Mouse (Mus musculus) erythroblast, adult 5-6 weeks (primary cell): Measurements from ENCODE around the gene Prf1. TPM values are rescaled to one million over a fixed set of nuclear protein-coding genes. Genes with fewer than 3 reads are reported as not detected.

Experiments used
- ATAC-seq: replicated peaks from 2 replicates; pipeline ENCODE4 v1.8.0; 2016; ENCODE audit warnings: moderate number of reproducible peaks, mild to moderate bottlenecking, moderate TSS enrichment, inconsistent platforms; ENCODE audit not compliant: poor library complexity, low FRiP score, severe bottlenecking
- total RNA-seq, 2 experiments: library from RNA; stranded (forward) in 1 of 2; stranded (reverse) in 1 of 2; fragments of 150-400 nt in 1 of 2; fragments of 200-764, 138-1000 nt in 1 of 2; gene quantifications; 2 replicates each; pipeline versions ENCODE4 v1.2.3 to v1.2.4; 2015 to 2017; ENCODE audit warnings: low replicate concordance in 2 of 2

Prf1 gene
- total RNA-seq, 2 experiments from 2014 or later, result not detected

DNA sequence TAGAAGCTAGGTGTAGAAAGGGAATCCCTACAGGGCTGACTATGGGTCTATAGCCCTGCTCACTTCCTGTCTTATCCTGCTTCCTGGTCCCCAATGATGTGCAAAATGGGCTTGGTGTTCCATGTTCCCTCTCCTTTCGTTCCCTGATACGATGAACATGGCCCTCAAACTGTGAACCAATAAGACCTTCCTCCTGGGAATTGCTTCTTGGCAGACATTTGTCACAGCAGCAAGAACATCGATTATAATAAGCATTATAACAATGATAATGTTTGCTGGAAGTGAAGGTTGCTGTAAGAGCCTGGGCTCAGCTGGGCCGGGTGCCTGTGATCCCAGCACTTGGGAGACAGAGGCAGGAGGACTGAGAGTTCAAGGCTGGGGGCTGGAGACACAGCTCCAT lies 13.3 kb upstream of the Prf1 start:
- ATAC-seq, result no peak

DNA sequence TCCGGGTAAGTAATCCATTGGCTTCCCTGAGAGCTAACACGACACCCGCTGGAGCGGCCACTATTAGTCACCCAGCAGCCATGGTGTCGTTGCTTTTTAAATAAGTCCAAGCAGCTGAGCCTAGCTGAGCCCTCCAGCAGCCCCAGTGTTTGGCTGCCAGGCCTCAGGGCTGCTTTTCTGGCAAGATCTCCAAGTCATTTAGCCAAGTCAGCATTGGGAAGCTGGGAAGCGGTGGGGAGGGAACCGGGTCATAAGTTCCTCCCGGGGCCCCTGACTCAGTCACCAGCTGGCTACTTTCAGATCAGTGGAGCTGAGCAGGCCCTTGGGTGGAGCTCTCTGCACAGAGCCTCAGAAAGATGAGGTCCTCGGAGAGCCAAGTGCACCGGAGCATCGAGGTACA lies 12.4 kb upstream of the Prf1 start:
- ATAC-seq, result no peak

DNA sequence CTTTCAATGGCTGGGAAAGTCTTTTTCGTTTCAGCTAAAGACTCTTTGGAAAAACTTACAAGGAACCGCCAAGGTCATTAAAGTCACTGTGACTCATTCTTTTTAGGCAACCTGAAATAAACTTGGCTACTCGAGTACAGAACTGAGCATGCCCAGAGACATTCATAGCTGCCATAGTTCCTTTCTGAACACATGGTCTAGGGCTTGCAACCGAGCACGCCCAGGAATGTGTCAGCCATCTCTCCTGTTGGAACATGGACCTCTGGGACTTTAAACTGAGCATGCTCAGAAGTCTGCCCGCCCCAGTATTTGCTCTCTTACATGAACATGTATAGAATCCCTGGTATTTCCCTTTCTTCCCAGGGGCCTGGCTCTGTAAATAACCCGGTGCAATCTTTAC lies 11.4 kb upstream of the Prf1 start:
- ATAC-seq, result no peak

DNA sequence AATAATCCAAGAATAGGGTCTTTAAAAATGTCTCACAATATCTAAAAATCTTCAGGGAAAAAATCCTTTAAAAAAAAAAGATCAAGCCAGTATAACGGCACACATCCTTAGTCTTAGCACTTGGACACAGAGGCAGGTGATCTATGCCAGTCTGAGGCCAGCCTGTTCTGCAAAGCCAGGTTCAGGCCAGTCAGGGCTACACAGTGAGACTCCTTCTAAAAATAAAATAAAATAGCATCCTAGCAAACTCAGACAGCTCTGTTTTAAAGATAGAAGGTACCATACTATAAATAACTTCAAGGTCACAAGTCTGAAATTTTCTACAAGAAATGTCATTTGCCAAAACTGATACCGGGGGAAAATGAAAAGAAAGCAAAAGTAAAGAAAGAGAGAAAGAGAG lies 7.6 kb upstream of the Prf1 start:
- ATAC-seq, result no peak

DNA sequence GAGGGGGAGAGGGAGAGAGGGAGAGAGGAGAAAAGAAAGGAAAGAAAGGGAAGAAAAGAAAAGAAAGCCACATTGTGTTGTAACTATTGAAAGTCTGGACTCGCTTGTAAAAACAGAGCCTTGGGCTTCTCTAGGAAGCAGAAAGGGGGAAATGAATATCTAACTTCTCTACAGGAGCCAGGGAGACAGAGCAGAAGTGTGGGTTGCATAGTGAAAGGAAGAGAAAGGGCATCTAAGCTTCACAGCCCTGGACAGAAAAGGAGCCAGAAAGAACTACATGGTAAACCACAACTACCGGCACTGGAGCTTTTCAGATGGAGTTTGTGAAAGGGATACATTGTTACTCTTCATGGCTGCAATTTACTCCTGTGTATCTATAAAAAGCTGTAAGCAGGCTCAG lies 7.2 kb upstream of the Prf1 start:
- ATAC-seq, result no peak

DNA sequence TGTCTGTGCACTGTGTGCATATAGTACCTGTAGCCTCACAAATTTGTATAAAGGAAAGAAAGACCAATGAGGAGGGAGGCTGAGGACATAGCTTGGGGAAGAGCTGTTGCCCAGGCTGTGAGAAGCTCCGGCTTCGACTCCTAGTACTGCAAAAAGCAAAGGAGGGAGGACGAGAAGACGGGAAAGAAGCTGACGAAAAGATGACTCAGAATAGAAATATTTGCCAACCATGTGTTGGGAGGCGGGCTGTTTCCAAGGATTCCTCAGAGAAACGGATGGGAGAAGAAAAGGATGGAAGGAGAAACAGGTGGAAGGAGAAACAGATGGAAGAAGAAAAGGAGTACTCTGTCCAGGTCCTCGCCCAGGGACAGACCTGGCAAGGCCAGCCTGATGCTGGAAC lies 3.4 kb upstream of the Prf1 start:
- no peak for ATAC-seq

DNA sequence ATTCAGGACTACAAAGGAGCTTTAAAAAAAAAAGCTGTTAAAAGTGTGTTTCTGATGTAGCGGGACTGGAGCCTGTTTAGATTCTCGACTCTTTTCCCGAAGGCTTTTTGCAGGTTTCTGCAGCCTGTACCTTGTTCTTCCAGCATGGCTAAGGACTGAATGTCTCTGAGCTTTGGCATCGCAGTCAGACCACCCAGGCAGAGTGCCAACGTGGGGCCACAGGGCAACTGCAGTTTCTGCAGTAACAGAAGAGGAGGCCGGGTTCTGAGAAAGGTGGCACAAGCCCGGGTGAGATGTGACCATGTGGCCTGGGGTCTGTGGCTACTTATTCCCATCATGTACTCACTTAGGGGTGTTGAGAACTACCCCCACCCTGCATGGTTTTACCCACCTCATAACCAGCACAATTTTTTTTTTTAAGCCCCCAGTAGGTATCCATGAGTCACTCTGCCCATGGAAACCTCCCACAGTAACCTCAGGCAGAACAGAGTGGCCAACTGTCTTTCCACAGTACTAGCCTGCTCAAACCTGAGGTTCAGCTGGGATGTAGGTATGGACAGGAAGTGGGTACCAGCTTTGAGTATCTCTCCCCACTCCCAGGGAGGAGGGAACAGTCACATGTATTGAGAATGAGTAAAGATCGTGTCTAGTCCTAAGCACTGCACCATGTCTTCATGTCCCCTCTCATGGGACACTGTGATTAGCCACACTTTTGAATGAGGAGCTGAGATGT lies 754 bp upstream of the Prf1 start:
- ATAC-seq, result no peak

DNA sequence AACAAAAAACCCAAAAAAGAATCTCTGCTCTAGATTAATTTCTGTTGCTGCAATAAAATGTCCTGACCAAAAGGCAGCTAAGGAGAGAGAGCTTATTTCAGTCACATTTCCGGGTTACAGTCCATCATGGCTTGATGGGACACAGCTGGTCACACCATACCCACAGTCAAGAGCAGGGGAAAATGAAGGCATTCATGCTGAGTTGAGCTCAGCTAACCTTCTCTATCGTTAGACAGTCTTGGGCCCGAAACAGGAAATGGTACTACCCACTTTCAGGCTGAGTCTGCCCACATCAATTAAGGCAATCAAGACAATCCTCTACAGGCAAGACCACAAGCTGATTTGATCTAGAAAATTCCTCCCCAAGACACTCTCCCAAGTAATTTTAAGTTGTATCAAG lies 3.4 kb downstream of the Prf1 start:
- ATAC-seq, result no peak

DNA sequence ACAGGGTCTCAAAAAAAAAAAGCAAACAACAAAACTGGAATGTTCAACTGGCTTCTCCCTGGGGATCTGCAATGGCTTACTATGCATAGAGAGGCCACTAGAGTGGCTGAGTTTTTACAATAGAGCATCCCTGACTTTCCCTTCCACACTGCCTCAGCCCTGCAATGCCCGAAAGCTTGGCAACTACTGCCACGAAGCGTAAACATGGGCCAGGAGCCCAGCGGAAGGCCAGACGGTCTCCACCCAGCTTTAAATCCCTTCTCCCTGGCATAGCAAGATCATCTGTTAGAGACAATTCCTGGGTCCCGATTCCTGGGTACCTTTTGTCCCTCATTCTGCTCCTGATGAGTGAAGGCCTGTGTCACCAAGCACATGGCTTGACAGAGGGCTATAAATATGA lies 6.4 kb downstream of the Prf1 start:
- ATAC-seq, result no peak

DNA sequence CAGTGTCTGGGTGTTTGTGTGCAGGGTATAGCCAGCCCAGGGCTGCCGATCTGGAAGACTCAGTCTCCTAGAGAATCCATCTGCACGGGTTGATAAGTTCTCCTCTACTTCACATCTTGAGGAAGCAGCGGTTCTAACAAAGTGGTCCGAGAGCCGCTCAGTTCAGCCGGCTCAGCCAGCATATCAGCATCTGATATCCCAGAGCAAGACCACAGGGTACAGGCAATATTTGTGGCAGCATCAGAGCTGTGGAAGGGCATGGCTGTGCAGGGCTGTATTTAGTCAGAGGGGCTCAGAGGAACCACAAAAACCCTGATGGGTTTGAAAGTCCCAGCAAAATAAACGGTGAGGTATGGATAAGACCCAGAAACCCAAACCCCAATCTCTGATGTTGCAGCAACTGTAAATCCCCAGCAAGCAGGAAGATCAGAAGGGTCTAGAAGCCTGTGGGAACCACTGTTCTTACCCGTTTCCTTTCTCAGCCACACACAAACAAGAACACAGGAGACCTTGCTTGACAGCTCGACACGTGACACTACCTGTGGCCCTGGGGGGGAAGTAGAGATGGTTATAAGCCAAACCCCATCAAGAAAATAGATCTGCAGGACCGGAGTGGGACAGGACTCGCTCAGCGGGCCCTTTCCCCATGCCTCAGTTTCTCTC lies 8.4 kb downstream of the Prf1 start:
- ATAC-seq, result no peak

DNA sequence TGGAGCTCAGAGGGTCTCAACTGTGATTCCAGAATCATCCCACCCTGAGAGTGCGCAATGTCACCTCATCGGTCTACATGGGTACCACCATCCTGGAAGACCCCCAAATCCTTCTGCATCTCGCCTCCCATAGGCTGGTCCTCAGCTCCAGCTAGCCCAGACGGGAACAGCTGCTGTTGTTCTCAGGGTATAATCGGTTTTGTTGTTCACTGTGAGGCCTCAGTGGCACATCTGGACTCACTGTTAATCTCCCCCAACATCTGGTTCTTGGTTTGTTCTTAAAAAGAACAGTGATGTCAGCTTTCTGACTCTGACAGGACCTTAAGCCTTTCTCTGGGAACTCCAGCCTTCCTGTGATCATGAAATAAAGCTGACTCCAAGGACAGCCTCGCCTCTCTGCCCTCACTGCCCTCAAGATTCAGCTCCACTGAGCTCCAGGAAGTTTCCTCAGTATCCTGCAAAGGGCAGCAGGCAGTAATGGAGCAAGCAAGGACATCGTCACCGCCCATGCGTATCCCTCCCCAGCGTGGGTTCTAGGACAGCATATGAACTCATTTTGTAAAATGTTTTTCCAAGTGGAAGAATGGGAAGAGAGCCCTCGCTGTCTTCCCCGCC lies 11.2 kb downstream of the Prf1 start:
- no peak for ATAC-seq

DNA sequence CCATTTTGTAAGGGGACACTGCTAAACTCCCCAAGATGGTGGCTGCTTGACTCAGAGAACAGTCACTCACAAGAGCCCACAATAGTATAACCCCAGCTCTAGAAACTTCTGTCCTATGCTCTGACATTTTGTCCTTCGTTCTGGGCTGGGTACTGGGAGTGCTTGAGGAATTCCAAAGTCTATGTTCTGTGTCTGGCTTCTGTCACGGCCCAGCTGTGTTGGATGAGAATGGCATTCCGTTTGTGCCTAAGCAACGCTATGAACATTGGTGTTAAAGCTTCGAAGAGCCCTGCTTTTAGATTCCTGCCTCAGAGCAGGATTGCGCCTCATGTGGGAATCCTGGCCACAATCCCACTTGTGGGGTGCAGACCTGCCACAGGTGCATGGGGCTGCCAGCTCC lies 14.5 kb downstream of the Prf1 start:
- no peak for ATAC-seq

DNA sequence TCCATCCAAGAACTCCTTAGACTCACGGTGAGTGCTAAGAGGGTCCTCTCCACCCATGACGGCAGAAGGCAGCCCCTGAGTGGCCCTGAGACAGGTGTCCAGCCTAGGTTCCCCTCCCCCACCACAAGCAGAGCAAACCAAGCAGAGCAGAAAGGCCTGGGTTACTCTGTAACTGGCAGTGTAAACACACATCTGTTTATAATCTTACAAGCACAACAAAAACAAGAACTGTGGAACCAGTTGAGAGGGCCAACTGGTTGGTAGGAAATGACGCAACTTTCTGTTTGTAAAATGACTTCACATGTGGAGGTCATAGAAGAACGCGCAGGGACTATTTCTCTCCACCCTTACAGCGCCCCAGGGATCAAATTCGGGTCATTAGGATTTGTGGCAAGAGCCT lies 15.1 kb downstream of the Prf1 start:
- ATAC-seq, result no peak

DNA sequence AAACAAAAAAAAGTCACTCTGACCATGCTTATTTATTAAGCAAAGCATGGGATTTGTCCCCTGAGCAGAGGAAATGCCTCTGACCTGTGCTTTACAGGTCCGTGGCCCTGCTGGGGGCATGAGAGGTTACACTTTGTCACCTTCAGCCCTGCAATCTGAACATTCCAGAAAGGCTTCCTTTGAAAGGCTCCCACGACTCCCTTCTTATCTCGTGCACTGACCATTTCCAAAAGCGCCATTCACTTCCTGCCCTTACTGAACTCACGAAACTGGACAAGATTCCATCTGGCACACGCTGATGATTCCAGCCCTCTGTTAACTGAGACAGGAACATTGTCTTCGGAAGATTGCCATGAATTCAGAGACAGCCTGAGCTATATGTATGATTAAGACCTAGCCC lies 16.1 kb downstream of the Prf1 start:
- ATAC-seq, result no peak

DNA sequence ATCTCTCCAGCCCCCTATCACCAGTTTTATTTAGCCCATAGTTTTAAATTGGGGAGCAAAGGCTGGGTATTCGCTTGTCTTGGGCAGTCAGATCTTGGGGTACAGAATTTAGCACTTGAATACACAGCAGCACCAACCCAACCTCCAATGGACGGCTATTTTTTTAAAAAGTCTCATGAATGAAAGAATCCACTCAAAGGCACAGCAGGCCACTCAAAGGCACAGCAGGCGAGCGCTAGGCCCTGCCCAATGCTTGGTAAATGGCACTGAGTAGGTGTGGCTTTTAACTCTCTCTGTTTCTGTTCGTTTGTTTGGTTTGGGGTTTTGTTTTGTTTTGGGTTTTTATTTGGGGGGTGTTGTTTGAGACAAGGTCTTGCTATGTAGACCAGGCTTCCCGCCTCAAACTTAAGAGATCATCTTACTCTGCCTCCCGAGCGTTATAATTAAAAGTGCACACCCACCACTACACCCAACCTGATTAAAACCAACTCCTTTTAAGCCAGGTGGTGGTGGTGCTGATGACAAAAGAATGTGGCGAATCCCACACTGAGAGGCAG lies 17.8 kb downstream of the Prf1 start:
- no peak for ATAC-seq

DNA sequence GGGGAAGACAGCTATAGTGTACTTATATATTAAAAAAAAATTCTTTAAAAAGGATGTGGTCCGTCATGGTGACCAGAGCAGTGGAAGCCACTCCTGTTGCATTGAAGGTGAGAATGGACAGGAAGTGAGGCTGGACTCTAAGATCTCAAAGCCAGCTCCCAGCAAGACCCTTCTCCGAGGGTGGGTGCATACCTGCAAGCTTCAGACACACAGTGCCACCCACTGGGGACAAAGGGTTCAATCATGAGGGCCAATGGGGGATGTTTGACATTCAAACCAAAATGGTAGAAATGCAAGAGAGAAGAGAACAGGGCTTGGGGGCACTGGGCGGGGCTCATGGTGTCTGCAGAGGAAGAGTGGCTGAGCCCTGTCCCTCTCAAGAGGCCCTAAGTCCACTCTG lies 20.9 kb downstream of the Prf1 start:
- no peak for ATAC-seq

DNA sequence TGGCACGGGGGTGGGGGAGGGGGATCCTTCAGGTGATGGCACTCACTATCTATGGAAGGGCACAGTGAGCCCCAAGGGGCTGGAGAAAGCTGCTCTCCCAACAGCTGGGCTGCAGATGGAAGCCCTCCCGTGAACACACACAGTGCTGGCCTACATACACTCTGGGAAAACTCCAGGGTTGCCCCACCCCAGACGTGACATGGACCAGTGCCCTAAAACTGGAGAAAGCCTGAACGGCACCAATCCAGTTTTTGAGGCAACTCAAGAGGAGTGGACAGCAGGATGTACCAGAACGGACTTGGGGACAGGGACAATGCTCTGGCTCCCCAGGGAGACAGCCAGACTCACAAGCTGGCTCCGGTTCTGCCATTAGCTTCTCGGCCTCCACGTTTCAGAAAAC lies 27.1 kb downstream of the Prf1 start:
- ATAC-seq, result no peak

DNA sequence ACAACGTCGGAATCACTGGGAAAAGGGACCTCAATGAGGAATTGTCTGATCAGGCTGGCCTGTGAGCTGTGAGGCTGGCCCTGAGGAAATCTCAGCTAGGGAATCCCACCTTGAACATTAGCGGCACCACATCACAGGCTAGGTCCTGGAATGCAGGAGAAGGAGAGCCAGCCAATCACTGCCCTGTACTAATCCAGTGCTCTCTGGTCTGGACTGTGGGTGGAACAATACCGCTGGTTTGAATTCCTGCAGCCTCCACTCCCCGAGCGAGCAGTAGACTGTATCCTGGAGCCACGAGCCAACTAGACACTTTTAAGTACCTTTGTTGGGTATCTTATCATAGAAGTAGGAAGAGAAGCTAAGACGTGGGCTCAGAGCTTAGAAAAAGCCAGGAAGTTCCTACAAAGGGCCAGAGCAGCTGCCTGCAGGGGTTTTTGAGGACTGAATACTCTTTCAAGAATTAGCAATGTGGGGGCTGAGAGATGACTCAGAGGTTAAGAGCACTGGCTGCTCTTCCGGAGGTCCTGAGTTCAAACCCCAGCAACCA lies 28.2 kb downstream of the Prf1 start:
- no peak for ATAC-seq

DNA sequence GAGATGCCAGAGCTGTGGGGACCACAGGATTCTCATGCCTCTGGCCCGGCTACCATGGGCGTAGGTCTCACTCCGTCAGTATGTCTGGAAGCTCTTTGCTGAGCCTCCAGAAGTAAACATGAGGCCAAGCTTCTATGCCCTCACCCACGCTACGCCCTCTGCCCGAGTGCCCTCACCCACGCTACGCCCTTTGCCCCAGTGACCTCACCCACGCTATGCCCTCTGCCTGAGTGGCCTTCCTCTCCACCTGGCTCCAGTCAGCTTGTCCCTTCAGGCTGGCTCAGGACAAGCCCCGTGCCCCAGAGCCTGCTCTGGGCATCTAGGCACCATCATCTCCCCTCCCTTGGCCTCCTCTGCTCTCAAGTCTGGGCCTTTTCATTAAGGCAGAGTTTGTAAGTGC lies 29.9 kb downstream of the Prf1 start:
- ATAC-seq, result no peak

DNA sequence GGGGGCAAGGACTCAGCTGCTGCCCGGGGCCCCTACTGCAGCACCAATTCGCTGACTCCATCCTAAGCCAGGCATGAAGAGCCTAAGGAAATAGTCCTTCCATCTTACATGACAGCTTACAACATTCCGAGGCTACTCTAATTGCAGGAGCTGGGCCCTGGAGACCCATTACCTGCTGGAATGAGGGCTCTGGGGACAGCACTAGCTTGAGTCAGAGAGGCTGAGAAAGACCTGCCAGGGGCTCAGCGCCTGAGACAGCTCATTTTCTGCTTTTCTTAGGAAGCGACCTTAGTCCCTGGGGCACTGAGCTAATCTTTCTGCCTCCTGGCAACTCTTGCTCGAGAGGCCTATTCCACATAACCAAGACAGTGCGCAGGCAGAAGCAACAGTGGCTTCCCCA lies 31.3 kb downstream of the Prf1 start:
- no peak for ATAC-seq

DNA sequence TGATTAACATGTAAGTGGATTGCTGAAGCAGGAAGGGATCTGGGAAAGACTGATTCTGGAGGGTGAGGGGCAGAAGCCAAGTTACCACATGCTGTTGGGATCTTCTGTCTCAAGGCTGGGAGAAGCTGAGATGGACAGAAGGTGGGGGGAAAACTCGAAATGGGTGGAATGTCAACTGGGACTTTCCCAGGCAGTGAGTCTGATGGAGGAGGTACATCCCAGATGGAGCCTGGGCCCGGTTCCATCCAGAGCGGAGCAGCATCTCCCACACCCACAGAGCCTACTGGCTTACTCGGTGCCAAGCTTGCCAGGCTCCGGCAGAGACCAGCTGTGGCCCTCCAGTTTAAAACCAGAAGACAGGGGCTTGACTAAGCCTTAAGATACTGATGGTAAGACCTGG lies 33.4 kb downstream of the Prf1 start:
- no peak for ATAC-seq
